Mouse (Mus musculus) C3H10T1/2 (cell line): Measurements from ENCODE around the gene Picalm. TPM values are rescaled to one million over a fixed set of nuclear protein-coding genes. Genes with fewer than 3 reads are reported as not detected.

Experiments
- polyA plus RNA-seq, 2 experiments: library from polyadenylated mRNA; unstranded; fragments of >200 nt; fragmentation: generic; extraction: Trizol; gene quantifications; one replicate each; pipeline ENCODE4 v1.2.1; 2012; ENCODE audit warnings: missing spikeins in 2 of 2

Picalm gene
- polyA plus RNA-seq: 10 to 100 TPM in 1 of 2 experiments, 1 to 10 TPM in 1; 2.9 to 23.4 TPM

DNA sequence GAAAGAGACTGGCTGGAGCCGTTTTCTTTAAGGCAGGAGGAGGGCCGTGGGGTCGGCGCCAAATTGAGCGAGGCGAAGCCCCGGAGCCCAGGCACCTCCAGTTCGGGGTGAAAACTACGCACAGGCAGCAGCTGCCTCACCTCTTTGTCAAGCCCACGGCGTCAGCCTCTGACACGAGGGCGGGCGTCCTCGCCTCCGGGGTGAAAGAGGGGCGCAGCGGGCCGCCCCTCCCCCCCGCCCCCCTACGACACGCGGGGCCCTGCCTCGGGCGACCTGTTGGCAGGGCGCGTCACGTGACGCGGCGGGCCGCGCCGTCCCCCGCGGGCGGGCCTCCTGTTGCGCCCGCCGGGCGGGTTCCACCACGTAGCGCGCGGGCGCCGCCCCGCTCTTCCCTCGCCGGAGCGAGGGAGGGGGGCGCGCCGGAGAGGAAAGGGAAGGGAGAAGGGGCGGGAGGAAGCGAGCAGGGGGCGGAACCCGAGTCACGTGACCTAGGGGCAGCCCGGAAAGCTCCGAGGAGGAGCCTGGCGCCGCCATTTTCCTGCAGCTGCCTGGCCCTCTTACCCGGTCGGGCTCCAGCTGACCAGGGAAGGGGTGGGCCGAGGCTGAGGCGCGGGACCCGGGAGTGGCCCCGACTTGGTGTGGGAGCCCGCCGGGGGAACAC is at the start of gene Picalm:
TSS of gene Picalm (plus strand) at position 482 of the 661 bp plus-strand sequence.

Other genes starting within 250 kb of the Picalm start
- under 1 TPM in 1 of 2 experiments, not detected in 1; 0.04 TPM for gene Ccdc81, start 226.6 kb upstream of the Picalm start, polyA plus RNA-seq
- gene Hikeshi, start 189.0 kb upstream of the Picalm start, polyA plus RNA-seq: 10 to 100 TPM; 25.4 to 58.3 TPM
- 10 to 100 TPM in 1 of 2 experiments, 1 to 10 TPM in 1; 2.4 to 14.2 TPM for gene Eed, start 149.2 kb upstream of the Picalm start, polyA plus RNA-seq
- not detected for gene Ccdc83, start 135.6 kb downstream of the Picalm start, polyA plus RNA-seq
- gene Sytl2, start 172.0 kb downstream of the Picalm start, polyA plus RNA-seq: under 1 TPM; 0.02 to 0.66 TPM